Mouse (Mus musculus) heart, postnatal 0 days (tissue): ENCODE data around the gene Mtmr10. TPM values are rescaled to one million over a fixed set of nuclear protein-coding genes. Genes with fewer than 3 reads are reported as not detected.

Experiments
- ATAC-seq: fragments of 200-750 bp; cut with Nextera tagmentation; 2 replicates; pipeline ENCODE4 v1.8.0; 2017; ENCODE audit warnings: low read depth, moderate number of reproducible peaks, moderate library complexity; ENCODE audit not compliant: insufficient read depth
- DNase-seq: peaks from one replicate; pipeline ENCODE4 v3.0.0-alpha.2; 2016; ENCODE audit warnings: low spot score
- H3K27ac ChIP-seq: fragments of 300-500 bp; sonication (generic); 2 replicates; pipeline ENCODE4 v1.5.1; 2014; ENCODE audit warnings: low read depth, mild to moderate bottlenecking
- H3K27me3 ChIP-seq: fragments of 300-500 bp; sonication (generic); 2 replicates; pipeline ENCODE4 v1.6.1; 2014; ENCODE audit warnings: low read length, mixed read lengths; ENCODE audit not compliant: control insufficient read depth, insufficient read depth
- H3K36me3 ChIP-seq: fragments of 300-500 bp; sonication (generic); replicated peaks from 2 replicates; pipeline ENCODE4 v1.6.1; 2014; ENCODE audit warnings: low read length, mixed read lengths; ENCODE audit not compliant: control insufficient read depth, insufficient read depth
- H3K4me1 ChIP-seq: fragments of 300-500 bp; sonication (generic); 2 replicates; pipeline ENCODE4 v1.6.1; 2014; ENCODE audit warnings: antibody characterized with exemption; ENCODE audit not compliant: control insufficient read depth, insufficient read depth
- H3K4me2 ChIP-seq: fragments of 300-500 bp; sonication (generic); 2 replicates; pipeline ENCODE4 v1.6.1; 2014; ENCODE audit warnings: low read depth, mild to moderate bottlenecking, low read length, moderate library complexity
- H3K4me3 ChIP-seq: fragments of 300-500 bp; sonication (generic); 2 replicates; pipeline ENCODE4 v1.5.1; 2014; ENCODE audit warnings: low read depth, low read length
- H3K9ac ChIP-seq: fragments of 300-500 bp; sonication (generic); replicated peaks from 2 replicates; pipeline ENCODE4 v1.6.1; 2014; ENCODE audit warnings: low read depth, low read length, mixed read lengths
- H3K9me3 ChIP-seq: fragments of 300-500 bp; sonication (generic); replicated peaks from 2 replicates; pipeline ENCODE4 v1.6.1; 2016; ENCODE audit warnings: low read length; ENCODE audit not compliant: control insufficient read depth
- CTCF ChIP-seq: IDR thresholded peaks from 2 replicates; pipeline ENCODE4 v1.5.1; 2016; ENCODE audit warnings: antibody characterized with exemption, control low read depth, low read depth
- EP300 ChIP-seq: IDR thresholded peaks from 2 replicates; pipeline ENCODE4 v1.6.1; 2016; ENCODE audit warnings: antibody characterized with exemption, low read depth
- WGBS: fragments of 180-500 bp; shearing (Covaris S2); extraction: QIAGEN DNeasy Blood & Tissue Kit; methylation state at CpG from one replicate; pipeline ENCODE4 v1.1.7; 2014; 5-methylcytosine and 5-hydroxymethylcytosine counted together
- polyA plus RNA-seq: library from polyadenylated mRNA; unstranded; fragments of >200 nt; fragmentation: Nextera tagmentation; extraction: Ambion mirVana; gene quantifications from 2 replicates; pipeline ENCODE4 v1.2.1, GENCODE M21; 2015
- total RNA-seq: library from RNA; depleted of rRNA; stranded (reverse); fragments of >200 nt; gene quantifications from 2 replicates; pipeline ENCODE4 v1.2.3, GENCODE M21; 2014; ENCODE audit warnings: low replicate concordance

Gene Mtmr10
- total and polyA plus RNA-seq, 2 experiments from 2014 or later = 4.1 to 5.3 TPM

GRCm38 (mm10) chr7:64253736-64254135, 33.7 kb upstream of the Mtmr10 start:
- TF ChIP-seq EP300 = no peak
- WGBS = 81% methylated on average over 3 of the region's 3 CpGs
- no peaks in the 10 kb centered on the region for H3K27me3 ChIP-seq
- no peaks in the 10 kb centered on the region for H3K36me3 ChIP-seq
- H3K4me1 ChIP-seq = peaks cover 4% of the 10 kb centered on the region
- DNase-seq = no peak
- no peak for ATAC-seq
- H3K4me3 ChIP-seq = no peak overlapping the region
- no peak overlapping the region for H3K4me2 ChIP-seq
- no peak overlapping the region for H3K9ac ChIP-seq
- no peak overlapping the region for H3K27ac ChIP-seq
- no peaks in the 10 kb centered on the region for H3K9me3 ChIP-seq

DNA sequence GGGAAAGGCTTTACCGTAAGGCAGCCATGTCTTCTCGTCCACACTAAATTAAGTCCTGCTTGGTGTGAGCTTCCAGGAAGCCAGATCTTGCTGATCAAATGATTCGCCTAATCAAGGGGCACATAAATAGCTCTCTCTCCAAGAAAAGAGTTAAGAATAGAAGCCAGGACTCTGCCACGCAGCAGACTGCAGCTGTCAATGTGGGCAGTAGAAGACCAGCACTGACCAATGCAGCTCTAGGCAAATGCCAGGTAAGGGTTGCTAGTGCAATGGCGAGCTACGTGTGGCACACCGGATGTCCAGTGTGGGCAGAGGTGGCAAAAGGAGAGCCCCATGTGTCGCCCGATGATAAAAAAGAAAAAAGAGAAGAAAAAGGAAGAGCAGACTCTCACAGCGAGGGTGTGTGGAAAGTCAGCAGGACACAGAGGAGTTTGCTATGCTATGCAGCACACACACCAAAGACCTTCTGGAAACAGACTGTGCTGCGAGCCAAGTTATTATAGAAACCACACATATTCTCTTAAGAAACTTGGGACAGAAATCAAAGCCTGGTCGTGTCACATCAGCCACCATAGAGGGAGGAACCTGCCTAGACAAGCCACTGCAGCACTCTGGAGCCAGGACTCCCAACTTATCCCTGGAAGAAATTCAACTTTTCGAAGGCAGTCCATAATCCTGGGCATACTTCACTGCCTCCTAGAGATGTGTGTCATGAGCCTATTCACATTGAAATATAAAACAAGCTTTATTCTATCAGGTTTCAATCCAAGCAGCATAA, 21.8 kb upstream of the Mtmr10 start:
- Histone ChIP-seq H3K36me3 (no peaks in the 10 kb centered on the region), H3K27me3 (peaks cover 16% of the 10 kb centered on the region)
- ATAC-seq = no peak

DNA sequence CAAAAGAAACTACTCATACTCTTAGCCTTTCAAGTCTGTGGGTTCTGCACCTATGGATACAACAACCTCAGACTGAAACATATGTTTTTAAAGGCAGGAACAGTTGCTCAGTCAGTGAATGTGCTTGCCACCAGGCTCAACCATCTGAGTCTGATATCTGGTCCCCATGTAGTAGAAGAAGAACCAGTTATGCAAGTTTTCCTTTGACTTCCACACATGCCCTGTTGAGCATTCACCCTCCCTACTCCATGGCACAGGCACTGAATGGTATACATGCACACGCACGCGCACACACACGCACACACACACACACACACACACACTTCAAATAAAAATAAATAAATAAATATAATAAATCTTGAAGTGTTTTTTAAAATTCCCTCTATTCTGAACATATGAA, 20.9 kb upstream of the Mtmr10 start:
- no peak overlapping the region for H3K4me3 ChIP-seq
- H3K4me2 ChIP-seq = no peak overlapping the region
- no peaks in the 10 kb centered on the region for H3K9me3 ChIP-seq
- no peak for TF ChIP-seq EP300
- TF ChIP-seq CTCF = no peak
- no peak overlapping the region for H3K9ac ChIP-seq
- H3K36me3 ChIP-seq = no peaks in the 10 kb centered on the region
- H3K27me3 ChIP-seq = peaks cover 16% of the 10 kb centered on the region
- ATAC-seq = no peak
- no peaks in the 10 kb centered on the region for H3K4me1 ChIP-seq
- no peak overlapping the region for H3K27ac ChIP-seq
- no peak for DNase-seq
- WGBS = 93% methylated on average over 4 of the region's 4 CpGs

More for the DNA sequence above, 21.8 kb upstream of the Mtmr10 start:
- no peak for TF ChIP-seq EP300
- TF ChIP-seq CTCF = no peak
- 67% methylated on average over 13 of the region's 13 CpGs for WGBS
- Histone ChIP-seq H3K9ac (no peak overlapping the region), H3K4me3 (no peak overlapping the region), H3K4me2 (no peak overlapping the region), H3K4me1 (no peaks in the 10 kb centered on the region), H3K9me3 (no peaks in the 10 kb centered on the region), H3K27ac (no peak overlapping the region)
- DNase-seq = no peak

GRCm38 (mm10) chr7:64271926-64272325, 15.5 kb upstream of the Mtmr10 start:
- Histone ChIP-seq H3K27ac (no peak overlapping the region), H3K36me3 (no peaks in the 10 kb centered on the region)

DNA sequence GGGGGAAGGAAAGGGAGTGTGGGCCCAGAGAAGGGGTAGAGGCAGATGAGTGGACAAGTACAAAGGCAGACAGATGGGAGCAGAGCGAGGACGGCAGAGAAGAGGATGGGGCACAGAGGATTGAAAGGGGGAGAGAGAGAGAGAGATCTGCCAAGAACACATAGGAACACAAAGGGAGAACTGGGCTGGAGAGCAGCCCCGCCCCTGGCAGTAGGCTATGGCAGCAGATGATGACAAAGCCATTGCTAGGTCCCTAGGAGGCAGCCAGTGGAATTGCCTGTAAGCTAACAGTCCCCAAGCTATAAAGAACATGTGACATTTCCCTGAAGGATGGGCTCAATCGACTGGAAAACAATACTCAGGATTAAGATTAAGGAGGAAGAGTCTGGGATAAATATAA, 11.9 kb upstream of the Mtmr10 start:
- Histone ChIP-seq H3K9ac (no peak overlapping the region), H3K4me2 (no peak overlapping the region), H3K36me3 (no peaks in the 10 kb centered on the region), H3K9me3 (no peaks in the 10 kb centered on the region), H3K27ac (no peak overlapping the region), H3K27me3 (no peaks in the 10 kb centered on the region), H3K4me1 (no peaks in the 10 kb centered on the region), H3K4me3 (no peak overlapping the region)
- TF ChIP-seq EP300 (no peak), CTCF (no peak)
- ATAC-seq (no peak), DNase-seq (no peak)
- WGBS = 67% methylated on average over 4 of the region's 4 CpGs

More at GRCm38 (mm10) chr7:64271926-64272325, 15.5 kb upstream of the Mtmr10 start:
- ATAC-seq = no peak
- H3K27me3 ChIP-seq = peaks cover 15% of the 10 kb centered on the region
- WGBS = 54% methylated on average over 4 of the region's 4 CpGs
- H3K4me3 ChIP-seq = no peak overlapping the region
- no peak overlapping the region for H3K9ac ChIP-seq
- no peak overlapping the region for H3K4me2 ChIP-seq
- no peak for TF ChIP-seq CTCF
- no peaks in the 10 kb centered on the region for H3K4me1 ChIP-seq
- DNase-seq = no peak
- H3K9me3 ChIP-seq = no peaks in the 10 kb centered on the region

DNA sequence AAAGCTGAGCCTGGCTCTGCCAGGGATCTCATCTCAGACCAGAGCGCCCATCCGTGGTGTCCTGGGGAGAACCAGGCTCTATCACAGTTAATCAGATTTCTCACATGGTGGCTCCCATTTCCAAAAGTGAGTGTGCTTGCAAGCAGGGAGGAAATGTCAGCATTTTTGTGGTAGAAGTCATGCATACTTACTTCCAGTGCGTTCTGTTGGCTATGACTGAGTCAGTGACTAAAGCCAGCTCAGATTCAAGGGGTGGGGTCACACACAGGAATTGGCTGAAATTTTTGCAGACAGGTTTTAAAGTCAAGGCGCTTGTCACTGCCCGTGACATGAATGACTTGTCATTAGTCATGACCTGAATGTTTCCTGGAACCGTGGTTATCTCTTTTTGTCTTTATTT, 10.5 kb upstream of the Mtmr10 start:
- Histone ChIP-seq H3K9ac (no peak overlapping the region), H3K9me3 (no peaks in the 10 kb centered on the region), H3K4me3 (no peak overlapping the region), H3K4me2 (no peak overlapping the region), H3K36me3 (no peaks in the 10 kb centered on the region), H3K27me3 (no peaks in the 10 kb centered on the region), H3K27ac (no peak overlapping the region), H3K4me1 (no peaks in the 10 kb centered on the region)
- no peak for TF ChIP-seq EP300
- no peak for TF ChIP-seq CTCF
- DNase-seq = no peak
- ATAC-seq = no peak
- 32% methylated on average over 6 of the region's 6 CpGs for WGBS
